Mouse (Mus musculus): ENCODE results near the gene Mroh2a. TPM values are rescaled to one million over a fixed set of nuclear protein-coding genes. Genes with fewer than 3 reads are reported as not detected.

The Mroh2a gene
- total RNA-seq, 2 experiments from 2014 or later = 0.19 TPM; not detected in 1

DNA sequence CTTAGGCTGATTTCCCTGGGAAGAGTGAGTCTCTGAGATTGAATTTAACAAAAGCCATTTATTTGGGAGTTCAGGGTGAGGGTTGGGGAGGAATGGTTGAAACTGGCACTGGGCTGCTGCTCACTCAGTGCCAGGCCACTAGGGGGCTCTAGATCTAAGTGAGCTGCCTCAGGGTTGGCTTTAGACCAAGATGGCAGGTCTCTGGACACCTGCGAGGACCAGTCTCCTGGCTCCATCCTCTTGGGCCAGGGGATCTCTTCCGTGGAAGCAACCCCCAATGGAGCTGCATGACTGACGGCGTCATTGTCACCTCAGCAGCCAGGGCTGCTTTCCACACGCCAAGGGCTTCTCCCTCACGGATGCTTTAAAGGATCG lies 58.1 kb downstream of the Mroh2a start:
- intact Hi-C loops (cut with DNase I) = no loop called here
- TF ChIP-seq CTCF (IDR thresholded peaks at IDR 0.05) = peak; percentile 55
- H3K4me3 ChIP-seq = no peak overlapping the region
- no peak overlapping the region for H3K27ac ChIP-seq
- DNase-seq (ENCODE audit: extremely low spot score in 1 of 2, low spot score in 2 of 2) = no peak

DNA sequence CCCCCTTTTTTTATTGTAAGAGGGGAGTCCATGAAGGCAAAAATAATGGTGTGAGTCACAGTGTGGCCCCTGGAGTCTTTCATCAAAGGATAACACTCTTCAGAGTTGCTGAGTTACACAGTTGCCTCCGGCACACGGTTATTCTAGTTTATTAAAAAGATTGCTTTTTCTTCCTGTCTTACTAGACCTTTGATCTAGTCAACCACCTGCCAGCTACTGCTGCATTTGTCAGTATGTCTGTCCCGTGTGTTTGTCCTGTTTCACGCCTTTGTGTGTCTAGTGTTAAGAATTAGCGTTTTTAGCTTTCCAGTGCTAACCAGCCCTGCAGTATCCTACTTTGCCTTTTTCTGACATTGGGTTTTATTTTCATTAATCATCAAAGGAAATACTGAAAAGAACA lies 58.9 kb downstream of the Mroh2a start:
- DNase-seq (ENCODE audit: extremely low spot score in 1 of 2, low spot score in 2 of 2) = no peak
- Histone ChIP-seq H3K27ac (no peak overlapping the region), H3K4me3 (no peak overlapping the region)
- no peak for TF ChIP-seq CTCF (IDR thresholded peaks at IDR 0.05)
- intact Hi-C loops (cut with DNase I) = no loop called here

GRCm38 (mm10) chr1:88286136-88286845 lies 59.5 kb downstream of the Mroh2a start:
- intact Hi-C loops (cut with DNase I) = no loop called here
- DNase-seq (ENCODE audit: extremely low spot score in 1 of 2, low spot score in 2 of 2) = no peak
- no peak for TF ChIP-seq CTCF (IDR thresholded peaks at IDR 0.05)
- Histone ChIP-seq H3K27ac (no peak overlapping the region), H3K4me3 (no peak overlapping the region)

DNA sequence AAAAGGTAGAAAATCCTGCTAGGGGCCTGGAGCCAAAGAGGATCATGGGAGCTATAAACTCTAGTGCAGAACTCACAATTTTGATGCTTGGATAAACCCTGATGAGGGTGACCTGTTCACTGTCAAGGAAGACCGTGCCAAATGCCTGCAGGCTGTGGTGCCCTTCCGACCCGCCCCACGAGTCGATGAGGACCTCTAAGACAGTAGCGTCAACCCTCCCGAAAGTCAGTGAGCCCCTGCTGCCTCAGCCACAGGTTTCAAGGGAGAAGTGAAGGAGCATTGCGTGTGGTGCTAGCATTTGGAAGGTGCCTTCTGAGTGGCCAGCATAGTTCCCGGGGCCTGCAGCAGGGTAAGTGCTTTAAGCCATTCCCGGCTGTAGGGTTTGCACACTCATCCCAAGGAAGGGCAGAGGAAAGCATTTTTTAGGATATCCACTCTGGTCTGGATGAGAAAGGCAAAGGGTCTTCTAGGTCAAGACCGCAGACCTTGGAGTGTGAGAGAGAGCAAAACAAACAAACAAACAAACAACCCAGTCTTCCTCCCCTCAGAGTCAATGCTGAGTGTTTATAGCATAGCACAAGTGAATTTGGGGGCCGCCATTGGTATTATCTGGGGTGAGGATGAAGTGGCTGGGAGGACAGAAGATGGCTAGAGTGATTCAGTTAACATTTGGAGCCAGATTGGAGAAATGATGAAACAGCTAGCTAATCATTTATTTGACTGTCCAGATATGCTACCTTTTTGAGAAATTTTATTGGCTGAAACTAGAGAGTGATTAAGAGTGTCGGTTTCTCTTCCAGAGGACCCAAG lies 60.3 kb downstream of the Mroh2a start:
- Histone ChIP-seq H3K4me3 (no peak overlapping the region), H3K27ac (no peak overlapping the region)
- no peak for DNase-seq (ENCODE audit: extremely low spot score in 1 of 2, low spot score in 2 of 2)
- intact Hi-C loops (cut with DNase I) = no loop called here
- no peak for TF ChIP-seq CTCF (IDR thresholded peaks at IDR 0.05)

DNA sequence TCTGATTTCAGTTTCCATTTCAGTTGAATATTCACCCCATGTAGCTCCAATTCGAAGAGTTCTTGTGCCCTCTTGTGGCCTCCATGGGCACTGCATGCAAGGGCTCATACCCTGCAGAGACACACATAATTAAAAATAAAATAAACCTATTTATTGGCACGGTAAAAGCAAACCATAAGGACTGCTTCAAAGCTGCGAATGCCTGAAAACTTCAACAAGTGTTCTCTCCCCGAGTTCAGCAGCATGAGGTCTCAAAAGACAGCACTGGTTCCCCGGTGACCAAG lies 60.9 kb downstream of the Mroh2a start:
- DNase-seq (ENCODE audit: extremely low spot score in 1 of 2, low spot score in 2 of 2) = no peak
- TF ChIP-seq CTCF (IDR thresholded peaks at IDR 0.05) = peak; percentile 94
- intact Hi-C loops (cut with DNase I) = no loop called here
- H3K4me3 ChIP-seq = no peak overlapping the region
- no peak overlapping the region for H3K27ac ChIP-seq

DNA sequence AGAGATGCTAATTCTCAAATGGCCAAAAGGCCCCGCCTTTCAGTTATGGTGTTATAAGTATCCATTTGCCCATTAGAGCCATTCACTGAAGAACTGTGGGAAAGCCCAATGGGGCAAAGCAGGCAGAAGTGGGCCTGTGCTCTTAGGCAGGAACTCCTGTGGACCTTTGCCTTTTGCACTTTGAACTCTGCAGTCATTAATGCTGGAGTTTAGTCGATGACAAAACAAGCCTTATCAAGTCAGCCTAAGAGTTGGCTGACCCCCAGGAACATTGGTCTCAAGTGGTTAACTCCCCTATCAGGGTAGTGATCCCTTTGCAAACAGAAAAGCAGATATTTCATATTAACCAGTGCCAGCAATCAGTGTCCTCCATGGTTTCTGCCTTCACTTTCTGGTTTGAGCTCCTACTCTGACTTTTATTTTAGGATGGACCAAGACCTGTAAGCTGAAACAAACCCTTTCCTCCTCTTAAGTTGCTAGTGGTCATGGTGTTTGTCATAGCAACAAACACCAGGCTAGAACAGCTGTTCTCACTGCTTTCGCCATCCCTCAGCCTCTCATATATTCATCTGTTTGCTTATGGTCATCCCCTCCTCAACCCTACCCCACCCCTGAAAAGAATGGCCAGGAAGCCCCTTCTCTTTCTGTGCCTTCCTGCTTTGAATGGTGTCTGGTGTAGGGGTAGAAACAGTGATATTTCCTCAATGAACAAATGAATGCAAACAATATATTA lies 61.4 kb downstream of the Mroh2a start:
- intact Hi-C loops (cut with DNase I) = no loop called here
- no peak for DNase-seq (ENCODE audit: extremely low spot score in 1 of 2, low spot score in 2 of 2)
- no peak overlapping the region for H3K4me3 ChIP-seq
- H3K27ac ChIP-seq = no peak overlapping the region
- TF ChIP-seq CTCF (IDR thresholded peaks at IDR 0.05) = no peak

DNA sequence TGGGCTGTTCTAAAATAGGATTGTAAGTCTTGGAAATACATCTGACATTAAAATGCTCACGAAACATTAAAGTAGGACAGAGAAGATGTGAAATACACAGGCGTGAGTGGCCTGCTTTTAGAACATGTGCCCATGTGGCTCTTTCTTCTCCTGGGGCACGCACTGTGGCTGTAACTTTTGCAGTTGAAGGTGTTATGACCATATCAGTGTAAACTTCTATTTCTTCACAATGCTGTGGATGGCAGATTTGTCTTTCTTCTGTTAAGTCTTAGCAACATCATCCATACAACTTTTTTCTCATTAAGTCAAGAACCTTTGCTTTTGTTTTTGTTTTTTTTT lies 62.0 kb downstream of the Mroh2a start:
- intact Hi-C loops (cut with DNase I) = no loop called here
- Histone ChIP-seq H3K4me3 (no peak overlapping the region), H3K27ac (no peak overlapping the region)
- DNase-seq (ENCODE audit: extremely low spot score in 1 of 2, low spot score in 2 of 2) = no peak
- TF ChIP-seq CTCF (IDR thresholded peaks at IDR 0.05) = no peak

GRCm38 (mm10) chr1:88289152-88289551 lies 62.4 kb downstream of the Mroh2a start:
- intact Hi-C loops (cut with DNase I) = no loop called here
- no peak for TF ChIP-seq CTCF (IDR thresholded peaks at IDR 0.05)

GRCm38 (mm10) chr1:88289917-88290316 lies 63.1 kb downstream of the Mroh2a start:
- intact Hi-C loops (cut with DNase I) = no loop called here
- peak; percentile 66 for TF ChIP-seq CTCF (IDR thresholded peaks at IDR 0.05)
- no peak for DNase-seq (ENCODE audit: extremely low spot score in 1 of 2, low spot score in 2 of 2)
- H3K27ac ChIP-seq = no peak overlapping the region
- H3K4me3 ChIP-seq = no peak overlapping the region

More at GRCm38 (mm10) chr1:88289152-88289551, 62.4 kb downstream of the Mroh2a start:
- H3K4me3 ChIP-seq = no peak overlapping the region
- no peak for DNase-seq (ENCODE audit: extremely low spot score in 1 of 2, low spot score in 2 of 2)
- no peak overlapping the region for H3K27ac ChIP-seq

DNA sequence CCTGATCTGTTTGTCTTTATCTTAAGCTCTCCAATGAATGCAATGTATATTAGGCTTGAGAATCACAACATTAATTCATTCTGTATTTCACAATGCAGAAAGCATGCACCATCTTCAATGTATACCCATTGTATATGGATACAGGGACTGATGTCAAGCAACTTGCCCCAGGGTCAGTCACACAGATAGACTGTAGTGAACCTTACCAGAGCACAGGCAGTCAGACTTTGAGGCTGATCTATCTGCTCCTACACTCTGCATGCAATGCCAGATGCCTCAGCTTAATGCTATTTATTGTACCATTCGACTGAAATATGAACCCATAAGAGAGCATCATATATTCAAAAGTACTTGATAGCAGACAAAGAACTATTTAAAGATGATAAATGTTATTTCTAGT lies 63.7 kb downstream of the Mroh2a start:
- intact Hi-C loops (cut with DNase I) = no loop called here
- DNase-seq (ENCODE audit: extremely low spot score in 1 of 2, low spot score in 2 of 2) = no peak

DNA sequence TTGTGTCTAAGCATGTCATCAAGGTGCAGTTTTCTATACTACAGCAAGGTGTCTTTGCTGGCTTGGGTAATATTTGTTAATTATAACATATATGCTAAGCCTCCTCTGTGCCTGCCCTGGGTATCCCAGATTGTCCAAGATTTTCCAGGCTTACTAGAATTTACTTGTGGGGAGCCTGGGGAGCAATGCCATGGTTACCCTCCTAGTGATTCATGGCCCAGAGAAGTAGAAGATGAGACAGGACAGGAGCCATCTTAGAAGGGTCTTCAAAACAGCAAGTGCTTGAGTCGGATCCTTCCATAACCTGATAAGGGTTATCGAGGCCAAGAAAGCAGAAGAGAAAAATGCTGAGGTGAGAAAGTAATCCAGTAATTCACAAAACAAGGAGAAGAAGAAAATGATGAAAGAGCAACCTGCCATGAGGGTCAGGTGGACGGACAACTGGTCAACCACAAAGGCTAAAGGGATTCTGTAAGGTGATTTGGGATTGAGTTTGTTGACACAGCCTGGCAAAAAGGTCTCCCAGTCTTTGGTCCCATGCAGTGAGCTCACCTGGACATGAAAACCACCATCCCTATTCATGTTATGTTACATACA lies 64.7 kb downstream of the Mroh2a start:
- intact Hi-C loops (cut with DNase I) = no loop called here
- H3K4me3 ChIP-seq = no peak overlapping the region
- no peak for TF ChIP-seq CTCF (IDR thresholded peaks at IDR 0.05)
- DNase-seq (ENCODE audit: extremely low spot score in 1 of 2, low spot score in 2 of 2) = no peak
- no peak overlapping the region for H3K27ac ChIP-seq

More for the DNA sequence above, 63.7 kb downstream of the Mroh2a start:
- Histone ChIP-seq H3K27ac (no peak overlapping the region), H3K4me3 (no peak overlapping the region)
- no peak for TF ChIP-seq CTCF (IDR thresholded peaks at IDR 0.05)

- intact Hi-C loops (cut with DNase I) = no loop called here
- Histone ChIP-seq H3K27ac (no peak overlapping the region), H3K4me3 (no peak overlapping the region)
- no peak for TF ChIP-seq CTCF (IDR thresholded peaks at IDR 0.05)
- DNase-seq (ENCODE audit: extremely low spot score in 1 of 2, low spot score in 2 of 2) = no peak
Measured at GRCm38 (mm10) chr1:88292057-88292456, 65.3 kb downstream of the Mroh2a start.

All from left cerebral cortex, adult 2 months (tissue).